In genomic region chr3:84580716-84581115, GRCm38 (mm10) we compare ENCODE assay signal across 9 mouse cellular contexts. TPM values are rescaled to one million over a fixed set of nuclear protein-coding genes. Genes with fewer than 3 reads are reported as not detected.
DNase-seq lines count a peak whose midpoint lies in the region; ATAC-seq and TF ChIP-seq lines count a peak whose summit lies in the region.
"Had no signal": no experiment of that assay in that cellular context is flagged by ENCODE, and none has a peak within 500 bp of the region (broad histone marks: within the 10 kb centered on the region; RNA-seq: fewer than 3 reads in every experiment).

No protein-coding gene starts in this region.

- H3K27ac ChIP-seq in kidney, embryonic 15.5 days, result no peak overlapping the region; the same call in 1 of the 2 replicates
- H3K27ac ChIP-seq in embryonic facial prominence, embryonic 15.5 days (replicated peaks), result no peak overlapping the region
- H3K27ac ChIP-seq in intestine, embryonic 16.5 days (ENCODE audit: low read length), result no peak overlapping the region
- no peak overlapping the region for H3K27ac ChIP-seq in midbrain, postnatal 0 days (ENCODE audit: low read depth, low read length)

- H3K9me3 ChIP-seq in kidney, embryonic 15.5 days (replicated peaks), result no peaks in the 10 kb centered on the region
- H3K9me3 ChIP-seq in embryonic facial prominence, embryonic 15.5 days (replicated peaks), result no peaks in the 10 kb centered on the region
- H3K9me3 ChIP-seq in intestine, embryonic 16.5 days (ENCODE audit: control insufficient read depth, low read length), result no peaks in the 10 kb centered on the region
- no peaks in the 10 kb centered on the region for H3K9me3 ChIP-seq in midbrain, postnatal 0 days (ENCODE audit: low read length)
- H3K9me3 ChIP-seq: G1E had no signal

- TF ChIP-seq CTCF in midbrain, postnatal 0 days (IDR thresholded peaks at IDR 0.05), result no peak

- H3K36me3 ChIP-seq in kidney, embryonic 15.5 days, result no peaks in the 10 kb centered on the region
- no peaks in the 10 kb centered on the region for H3K36me3 ChIP-seq in embryonic facial prominence, embryonic 15.5 days
- no peaks in the 10 kb centered on the region for H3K36me3 ChIP-seq in intestine, embryonic 16.5 days (ENCODE audit: control insufficient read depth, insufficient read depth, low read length)
- H3K36me3 ChIP-seq in midbrain, postnatal 0 days (ENCODE audit: insufficient read depth, low read length), result no peaks in the 10 kb centered on the region
- H3K36me3 ChIP-seq: G1E had no signal

- intact Hi-C loops in gastrocnemius, postnatal 14 days (cut with DNase I; ENCODE audit: low total_unique reads), result no loop called here

- no peak for ATAC-seq in kidney, embryonic 15.5 days (replicated peaks; ENCODE audit: low FRiP score)
- ATAC-seq in embryonic facial prominence, embryonic 15.5 days (ENCODE audit: insufficient number of reproducible peaks, low FRiP score, low TSS enrichment, low read depth), result no peak
- no peak for ATAC-seq in intestine, embryonic 16.5 days
- no peak for ATAC-seq in midbrain, postnatal 0 days (ENCODE audit: low FRiP score)

- H3K4me2 ChIP-seq in kidney, embryonic 15.5 days, result peak overlapping the region; percentile 68
- peak overlapping the region; percentile 72 for H3K4me2 ChIP-seq in embryonic facial prominence, embryonic 15.5 days (replicated peaks)
- peak overlapping the region; percentile 83 for H3K4me2 ChIP-seq in intestine, embryonic 16.5 days (ENCODE audit: low read depth, low read length)
- peak overlapping the region; percentile 5; the same call in 1 of the 2 replicates for H3K4me2 ChIP-seq in midbrain, postnatal 0 days (ENCODE audit: low read depth, low read length, poor library complexity, severe bottlenecking)

- H3K4me1 ChIP-seq in kidney, embryonic 15.5 days, result peaks cover 24% of the 10 kb centered on the region
- H3K4me1 ChIP-seq in embryonic facial prominence, embryonic 15.5 days, result peaks cover 21% of the 10 kb centered on the region
- H3K4me1 ChIP-seq in intestine, embryonic 16.5 days (ENCODE audit: control insufficient read depth, insufficient read depth, low read length), result peaks cover 16% of the 10 kb centered on the region
- peaks cover 7% of the 10 kb centered on the region; the same call in 1 of the 2 replicates for H3K4me1 ChIP-seq in midbrain, postnatal 0 days (ENCODE audit: insufficient read depth, low read length)

- peak overlapping the region; percentile 80 for H3K4me3 ChIP-seq in kidney, embryonic 15.5 days (replicated peaks)
- peak overlapping the region; percentile 89 for H3K4me3 ChIP-seq in embryonic facial prominence, embryonic 15.5 days (replicated peaks)
- peak overlapping the region; percentile 19 for H3K4me3 ChIP-seq in intestine, embryonic 16.5 days (ENCODE audit: low read length)
- H3K4me3 ChIP-seq in midbrain, postnatal 0 days (ENCODE audit: low read depth, low read length), result no peak overlapping the region

- DNase-seq in kidney, postnatal 10 days, result no peak
- no peak for DNase-seq in midbrain, postnatal 0 days (ENCODE audit: low spot score)
- DNase-seq in right cerebral cortex, adult 2 months (ENCODE audit: low spot score in 2 of 2), result no peak
- no peak for DNase-seq in adrenal gland, adult 18-20 months (ENCODE audit: low spot score in 2 of 2)
- DNase-seq in gastrocnemius, postnatal 14 days, result no peak

- peak overlapping the region; percentile 76; the same call in 1 of the 2 replicates for H3K9ac ChIP-seq in kidney, embryonic 15.5 days
- H3K9ac ChIP-seq in embryonic facial prominence, embryonic 15.5 days, result no peak overlapping the region
- peak overlapping the region; percentile 41; the same call in 1 of the 2 replicates for H3K9ac ChIP-seq in intestine, embryonic 16.5 days (ENCODE audit: low read depth, low read length)
- H3K9ac ChIP-seq in midbrain, postnatal 0 days (replicated peaks; ENCODE audit: low read length, poor library complexity, severe bottlenecking), result no peak overlapping the region

- 34% methylated on average over 4 of the region's 4 CpGs for WGBS in kidney, embryonic 15.5 days
- 27% methylated on average over 4 of the region's 4 CpGs for WGBS in embryonic facial prominence, embryonic 15.5 days
- 31% methylated on average over 4 of the region's 4 CpGs for WGBS in intestine, embryonic 16.5 days
- 59% methylated on average over 4 of the region's 4 CpGs for WGBS in midbrain, postnatal 0 days

- no peaks in the 10 kb centered on the region for H3K27me3 ChIP-seq in kidney, embryonic 15.5 days
- H3K27me3 ChIP-seq in embryonic facial prominence, embryonic 15.5 days, result no peaks in the 10 kb centered on the region
- H3K27me3 ChIP-seq in intestine, embryonic 16.5 days (replicated peaks; ENCODE audit: control insufficient read depth, insufficient read depth, low read length), result no peaks in the 10 kb centered on the region
- no peaks in the 10 kb centered on the region for H3K27me3 ChIP-seq in midbrain, postnatal 0 days (ENCODE audit: insufficient read depth, low read length)

RNA-seq across cellular contexts. Expression of gene Arfip1, which starts 1.7 kb away (rescaled TPM):
- 48.1 and 53.8 TPM in 2 replicates for polyA plus RNA-seq in kidney, embryonic 15.5 days (2015; fragmentation: Nextera tagmentation; extraction: Ambion mirVana)
- polyA plus RNA-seq in embryonic facial prominence, embryonic 15.5 days (2015; fragmentation: Nextera tagmentation; extraction: Ambion mirVana), result 50.6 and 50.7 TPM in 2 replicates
- 49.0 and 50.8 TPM in 2 replicates for polyA plus RNA-seq in intestine, embryonic 16.5 days (2015; fragmentation: Nextera tagmentation; extraction: Ambion mirVana)
- 20.2 and 25.4 TPM in 2 replicates for total RNA-seq in midbrain, postnatal 0 days (2014; rRNA removed)
- polyA plus RNA-seq in midbrain, postnatal 0 days (2015; fragmentation: Nextera tagmentation; extraction: Ambion mirVana), result 20.7 and 21.2 TPM in 2 replicates
- total RNA-seq in adrenal gland, adult 18-20 months (2021), result 10 to 100 TPM; 38.6 to 48.6 TPM
- total RNA-seq in gastrocnemius, postnatal 14 days (2021), result 10 to 100 TPM; 14.0 to 17.4 TPM

RNA-seq across cellular contexts. Expression of gene Tigd4, which starts 12.7 kb away (rescaled TPM):
- 0.06 and 0.26 TPM in 2 replicates for polyA plus RNA-seq in kidney, embryonic 15.5 days (2015; fragmentation: Nextera tagmentation; extraction: Ambion mirVana)
- polyA plus RNA-seq in embryonic facial prominence, embryonic 15.5 days (2015; fragmentation: Nextera tagmentation; extraction: Ambion mirVana), result 1.4 and 1.5 TPM in 2 replicates
- not detected in 2 replicates for polyA plus RNA-seq in intestine, embryonic 16.5 days (2015; fragmentation: Nextera tagmentation; extraction: Ambion mirVana)
- total RNA-seq in midbrain, postnatal 0 days (2014; rRNA removed), result not detected in 2 replicates
- polyA plus RNA-seq in midbrain, postnatal 0 days (2015; fragmentation: Nextera tagmentation; extraction: Ambion mirVana), result not detected in 2 replicates
- total RNA-seq in adrenal gland, adult 18-20 months (2021), result not detected
- 10 to 100 TPM; 11.1 to 14.2 TPM for total RNA-seq in gastrocnemius, postnatal 14 days (2021)
- polyA plus RNA-seq: G1E had no signal

Comparison
In these comparisons a context has a peak if more than half of its experiments do, and no peak if none do; other contexts are left out.
1. H3K4me2 ChIP-seq: peak in every context shown above with its lines; median percentile 83 in intestine, embryonic 16.5 days; 72 in embryonic facial prominence, embryonic 15.5 days; 68 in kidney, embryonic 15.5 days; 5 in midbrain, postnatal 0 days.
2. H3K9ac ChIP-seq: peak in kidney, embryonic 15.5 days (single experiment) and intestine, embryonic 16.5 days (single experiment); none in embryonic facial prominence, embryonic 15.5 days (single experiment) and midbrain, postnatal 0 days (single experiment).